Mouse (Mus musculus): Measurements from ENCODE around the gene Ms4a6d.
"Not testable (repeated sequence)": the region's sequence is repeated elsewhere in the genome, so short reads cannot be mapped to it uniquely, and the experiment has no call there.

Ms4a6d gene

DNA sequence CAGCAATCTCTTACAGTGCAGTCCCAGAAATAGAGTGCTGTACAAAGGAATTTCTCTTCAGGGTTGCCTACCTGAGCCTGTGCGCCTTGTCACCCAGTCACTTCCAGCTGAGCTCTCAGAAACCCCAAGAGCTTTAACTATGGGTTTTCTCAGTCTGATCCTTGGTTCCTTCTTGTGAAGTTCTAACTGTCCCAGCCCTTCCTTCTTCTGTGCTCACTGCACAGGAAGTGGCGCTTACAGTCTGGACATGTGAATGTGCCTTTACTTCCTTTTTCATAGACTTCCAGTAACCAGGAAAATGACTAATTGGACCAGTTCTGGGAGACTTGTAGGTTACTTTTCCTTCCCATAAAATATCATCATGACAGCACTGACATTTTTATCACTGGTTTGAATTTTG, at the start of gene Ms4a6d:
Gene Ms4a6d (minus strand): TSS at position 247 of the 400 bp plus-strand sequence.
- no peak for DNase-seq

DNA sequence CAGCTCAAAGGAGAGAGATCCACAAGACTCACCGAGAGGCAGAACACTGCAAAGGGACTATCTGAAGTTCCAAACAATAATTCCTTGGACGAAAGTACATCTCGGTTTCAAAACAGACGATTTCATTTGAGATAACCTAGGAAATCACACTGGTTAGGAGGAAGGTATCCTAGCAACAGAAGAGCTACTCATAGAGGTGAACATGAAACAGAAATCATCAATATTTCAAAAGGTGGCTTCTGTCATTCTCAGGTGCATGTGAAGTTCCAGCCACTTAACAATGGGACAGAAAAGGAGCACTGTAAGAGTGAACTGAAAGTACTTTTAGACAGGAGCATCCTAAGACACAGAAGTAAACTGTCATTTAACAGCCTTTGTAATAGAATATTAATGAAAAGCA, 44.9 kb upstream of the Ms4a6d start:
- no peak for DNase-seq

DNA sequence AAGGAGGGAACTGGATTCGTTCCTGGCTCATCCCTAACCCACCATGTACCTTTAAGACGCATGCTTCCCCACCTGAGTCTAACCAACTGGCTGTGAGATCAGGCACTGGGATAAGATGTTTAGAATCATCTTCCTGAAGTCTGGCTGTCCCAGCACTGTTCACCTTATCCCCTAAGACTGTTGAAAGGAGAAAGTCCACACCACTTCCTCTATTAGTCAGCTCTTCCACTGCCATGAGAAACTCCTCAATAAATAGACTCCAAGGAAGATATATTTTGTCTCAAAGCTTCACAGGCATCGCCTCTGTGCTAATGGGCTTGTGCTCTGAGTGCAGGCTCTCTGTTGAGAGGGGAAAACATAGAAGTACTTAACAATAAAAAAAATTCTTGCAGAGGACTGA, 41.5 kb upstream of the Ms4a6d start:
- DNase-seq, result no peak

DNA sequence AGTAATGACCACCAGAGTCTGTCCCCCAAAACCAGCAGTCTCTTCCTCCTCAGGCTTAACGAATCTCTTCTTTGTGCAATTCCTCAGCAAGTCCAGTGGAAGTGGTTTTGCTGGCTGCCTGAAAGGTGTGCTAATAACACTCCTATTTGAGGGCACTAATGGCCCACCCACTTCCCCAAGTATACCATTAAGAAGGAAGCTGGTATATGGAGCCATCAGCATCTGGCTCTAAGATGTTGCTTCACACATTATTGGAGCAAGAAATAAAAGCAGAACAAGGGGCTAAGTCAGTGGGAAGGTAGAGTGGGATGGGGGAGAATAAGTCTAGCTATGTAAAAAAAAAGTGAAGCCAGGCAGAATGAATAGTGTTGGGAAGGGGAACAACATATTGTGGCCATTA, 36.1 kb upstream of the Ms4a6d start, which contains the start of gene Ms4a3:
Gene Ms4a3 (minus strand): TSS at position 120 of the 400 bp plus-strand sequence.
- no peak for DNase-seq

DNA sequence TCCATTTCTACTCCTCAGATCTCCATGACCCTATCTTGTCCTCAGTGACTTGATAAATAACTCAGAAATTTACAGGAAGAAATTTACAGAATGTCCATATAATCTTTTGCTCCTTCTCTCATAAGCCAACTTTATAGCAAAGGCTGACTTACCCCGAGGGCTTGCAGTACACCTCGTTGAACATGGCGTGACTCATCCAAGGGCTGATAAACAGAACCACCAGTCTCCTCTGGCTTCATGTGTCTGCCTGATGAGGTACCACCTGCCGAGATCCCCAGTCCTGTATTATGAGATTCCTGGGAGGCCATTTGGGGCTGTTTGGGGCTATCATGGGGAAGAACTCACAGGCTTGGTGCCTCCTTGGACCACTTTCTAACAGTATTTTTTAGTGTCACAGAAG, 34.4 kb upstream of the Ms4a6d start:
- no peak for DNase-seq

DNA sequence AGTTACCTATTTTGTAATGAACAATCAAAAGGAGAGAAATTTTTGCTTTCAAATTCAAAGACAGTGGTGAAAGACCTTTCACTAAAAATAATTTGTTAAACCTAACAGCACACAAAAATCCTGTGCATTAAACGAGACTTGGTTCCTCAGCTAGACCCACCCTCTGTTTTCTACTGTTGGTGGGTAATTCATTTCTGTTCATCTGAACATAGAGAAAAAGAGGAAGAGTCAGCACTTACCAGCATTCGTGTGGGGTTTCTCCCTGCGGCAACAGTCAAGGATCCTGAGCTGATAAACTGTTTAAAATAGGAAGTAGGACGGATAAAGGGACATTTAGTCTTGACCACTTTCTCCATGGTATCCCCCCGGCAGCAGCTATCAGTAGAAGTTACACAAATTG, 30.9 kb upstream of the Ms4a6d start:
- DNase-seq, result no peak

- DNase-seq, result no peak
These were observed 29.7 kb upstream of the Ms4a6d start for GRCm38 (mm10) chr19:11634330-11634729.

DNA sequence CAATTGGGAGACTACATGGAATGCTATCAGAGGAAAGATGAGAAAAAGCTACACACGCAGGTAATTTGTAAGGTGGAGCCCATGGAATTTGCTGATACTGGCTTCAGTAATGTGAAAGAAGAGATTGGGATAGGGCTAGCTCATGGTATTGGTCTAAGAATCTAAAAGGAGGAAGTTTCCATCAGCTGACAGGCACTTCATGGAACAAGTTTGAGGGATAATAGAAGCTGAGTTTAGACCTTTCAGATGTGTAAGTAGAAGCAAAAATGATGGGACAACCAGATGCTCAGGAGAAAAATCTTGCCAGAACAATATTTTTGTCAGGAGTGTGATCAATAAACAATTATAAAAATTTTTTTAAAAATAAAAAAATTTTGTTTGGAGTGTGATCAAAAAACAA, 29.1 kb upstream of the Ms4a6d start:
- no peak for DNase-seq

- DNase-seq, result no peak
These were observed 20.6 kb upstream of the Ms4a6d start for GRCm38 (mm10) chr19:11625231-11625630.

DNA sequence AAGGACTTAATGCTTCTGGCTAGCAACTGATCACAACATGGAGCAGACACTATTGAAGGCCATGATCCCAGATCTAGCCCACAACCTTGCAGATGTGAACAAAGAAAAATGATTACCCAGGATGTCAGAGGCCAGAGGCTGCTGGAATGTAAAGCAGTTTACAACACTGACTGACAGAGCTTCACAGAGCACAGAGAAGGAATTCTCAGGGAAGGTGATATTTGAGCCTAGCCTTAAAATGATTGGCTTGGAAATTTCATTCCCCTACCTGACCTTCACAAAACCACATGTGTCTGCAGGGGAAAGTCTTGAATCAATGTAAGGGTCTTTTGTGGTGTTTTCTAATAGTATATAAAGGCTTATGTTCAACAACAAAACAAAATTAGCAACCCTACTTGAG, 20.2 kb upstream of the Ms4a6d start:
- no peak for DNase-seq

- no peak for DNase-seq
These were observed 18.9 kb upstream of the Ms4a6d start, which contains the start of gene Ms4a2 for GRCm38 (mm10) chr19:11623551-11623950. Gene Ms4a2, minus strand, starts transcription at chr19:11623719.

DNA sequence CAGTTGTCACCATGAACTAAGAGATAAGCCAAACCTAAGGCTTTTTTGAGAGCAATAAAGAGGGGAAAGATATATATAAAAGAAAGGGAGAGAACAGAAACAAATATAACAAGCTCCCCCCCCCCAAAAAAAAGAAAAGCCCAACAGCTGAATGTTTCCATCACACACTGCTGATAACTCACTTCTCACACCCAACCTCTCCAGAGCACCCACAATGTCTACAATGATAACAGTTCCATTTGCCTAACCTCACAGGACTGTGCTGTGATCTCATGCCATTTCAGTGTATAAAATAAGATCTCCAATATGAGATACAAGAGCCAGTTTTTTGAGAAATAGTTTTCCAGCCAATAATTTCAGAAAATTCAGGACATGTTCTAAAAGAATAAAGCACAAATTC, 13.3 kb upstream of the Ms4a6d start:
- no peak for DNase-seq

GRCm38 (mm10) chr19:11614805-11615204, 10.2 kb upstream of the Ms4a6d start:
- DNase-seq, result no peak

GRCm38 (mm10) chr19:11613776-11614443, 9.3 kb upstream of the Ms4a6d start:
- no peak for DNase-seq

GRCm38 (mm10) chr19:11613084-11613483, 8.4 kb upstream of the Ms4a6d start:
- no peak for DNase-seq

GRCm38 (mm10) chr19:11612293-11612692, 7.6 kb upstream of the Ms4a6d start:
- no peak for DNase-seq

- peak; percentile 8 for DNase-seq
These were observed 6.9 kb upstream of the Ms4a6d start for GRCm38 (mm10) chr19:11611541-11611945.

GRCm38 (mm10) chr19:11608172-11608571, 3.5 kb upstream of the Ms4a6d start:
- DNase-seq, result peak; percentile 34

DNA sequence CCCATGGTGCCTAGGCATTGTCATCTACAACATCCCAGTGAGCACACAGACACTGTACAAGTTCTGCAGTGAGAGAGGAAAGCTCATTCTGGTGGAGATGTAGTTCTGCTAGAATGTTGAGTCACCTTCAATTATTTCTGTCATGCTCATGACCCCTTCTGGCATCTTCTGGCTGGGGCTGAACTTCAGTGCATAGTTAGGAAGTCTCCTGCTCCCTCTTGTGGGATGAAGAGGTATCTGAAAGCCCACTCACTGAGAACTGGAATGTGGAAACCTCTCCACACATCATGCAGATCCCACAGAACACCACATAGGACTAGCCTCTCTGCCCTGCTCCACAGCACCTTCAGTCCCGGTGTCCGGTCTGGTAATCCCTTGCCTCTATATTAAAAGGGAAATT, 2.6 kb downstream of the Ms4a6d start:
- no peak for DNase-seq

- DNase-seq, result no peak
These were observed 3.3 kb downstream of the Ms4a6d start for GRCm38 (mm10) chr19:11601349-11601748.

- DNase-seq, result no peak
These were observed 14.7 kb downstream of the Ms4a6d start for GRCm38 (mm10) chr19:11589891-11590449.

DNA sequence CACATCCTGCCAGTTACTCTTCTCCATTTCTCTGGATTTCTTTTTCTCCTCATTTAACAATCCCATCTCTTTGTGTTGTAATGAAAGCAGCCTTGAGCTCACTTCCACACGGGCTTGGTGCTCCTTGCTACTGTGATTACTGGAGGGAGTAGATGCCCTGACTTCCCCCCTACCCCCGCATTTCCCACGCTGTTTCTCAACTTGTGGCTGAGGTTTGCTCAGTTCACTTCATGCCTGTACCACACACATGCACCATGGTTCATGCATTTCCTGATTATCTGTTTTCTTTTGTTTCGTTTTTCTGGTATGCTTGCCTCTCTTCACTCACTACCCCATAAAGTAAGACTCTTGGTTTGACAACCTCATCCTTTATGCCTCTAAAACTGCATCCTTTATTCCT, 15.4 kb downstream of the Ms4a6d start:
- DNase-seq, result no peak

DNA sequence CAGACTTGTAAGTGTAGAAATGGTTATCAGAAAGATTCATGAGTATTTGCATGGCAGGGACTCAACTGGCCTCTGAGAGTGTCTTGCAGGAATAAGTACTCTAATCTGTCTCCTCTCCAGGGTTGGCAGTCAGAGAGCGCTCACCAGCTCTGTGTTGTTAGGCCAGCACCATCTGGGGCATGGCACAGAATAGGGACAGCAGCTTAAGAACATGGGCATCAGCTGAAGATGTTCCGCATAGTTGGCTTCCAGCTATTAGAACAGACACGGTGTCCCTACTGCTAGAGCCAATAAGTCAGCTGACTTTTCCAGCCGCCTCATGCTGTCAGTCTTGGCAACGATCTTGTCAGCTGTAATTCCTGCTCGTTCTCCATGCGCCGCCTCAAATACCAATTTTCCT, 29.7 kb downstream of the Ms4a6d start:
- no peak for DNase-seq

GRCm38 (mm10) chr19:11559560-11559959, 45.1 kb downstream of the Ms4a6d start:
- not testable (repeated sequence) for DNase-seq

DNA sequence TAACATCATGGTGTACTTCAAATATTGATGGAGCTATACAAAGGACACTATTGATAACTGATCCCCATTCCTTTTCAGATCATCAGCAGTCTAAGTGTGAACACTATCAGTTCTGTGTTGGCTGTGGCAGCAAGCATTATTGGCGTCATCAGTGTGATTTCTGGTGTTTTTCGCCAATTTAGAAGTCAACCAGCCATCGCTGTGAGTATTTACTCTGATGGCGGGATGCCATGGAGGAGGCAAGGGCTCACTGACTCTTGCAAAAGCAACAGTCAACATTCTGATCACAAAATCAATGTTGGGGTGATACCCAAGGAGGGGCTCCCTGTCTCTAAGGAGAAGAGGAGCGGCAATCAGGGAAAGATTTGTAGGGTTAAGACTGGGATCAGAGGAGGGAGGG, 49.9 kb downstream of the Ms4a6d start:
- no peak for DNase-seq

All from right cerebral cortex, postnatal 14 days (tissue).